Mouse (Mus musculus) E14TG2a.4 (cell line): ENCODE data around the gene Rdh9.
"Not testable (repeated sequence)": the region's sequence is repeated elsewhere in the genome, so short reads cannot be mapped to it uniquely, and the experiment has no call there.

ENCODE experiments used
- CTCF ChIP-seq: conservative IDR thresholded peaks from 2 replicates; pipeline ENCODE4 v1.5.1; 2014; ENCODE audit warnings: low read length
- NANOG ChIP-seq: IDR thresholded peaks from 2 replicates; pipeline ENCODE4 v1.6.1; 2014; ENCODE audit warnings: borderline replicate concordance, low read length, mixed read lengths
- POU5F1 ChIP-seq: IDR thresholded peaks from 2 replicates; pipeline ENCODE4 v1.6.1; 2014; ENCODE audit warnings: low read length, borderline replicate concordance

- TF ChIP-seq CTCF, NANOG, POU5F1: not testable (repeated sequence)
Observed at GRCm38 (mm10) chr10:127817268-127817910, 41.2 kb downstream of the Rdh9 start.
